Mouse (Mus musculus): ENCODE measurements at regions not wholly inside any gene's neighbourhood (a gene's known extent, or its start where the extent isn't known, plus 50 kb on each side); places are given as distances from the start of the nearest gene placed in this dataset.

- DNase-seq (ENCODE audit: low read depth) = peak; percentile 0
These were observed 89.5 kb upstream of the Cdkn2b start for GRCm38 (mm10) chr4:89400342-89400741.

GRCm38 (mm10) chr4:89399277-89399676, 88.4 kb upstream of the Cdkn2b start:
- DNase-seq (ENCODE audit: low read depth) = peak; percentile 1

- DNase-seq (ENCODE audit: low read depth) = peak; percentile 8
These were observed 85.2 kb upstream of the Cdkn2b start for GRCm38 (mm10) chr4:89396020-89396419.

- DNase-seq (ENCODE audit: low read depth) = peak; percentile 1
These were observed 84.5 kb upstream of the Cdkn2b start for GRCm38 (mm10) chr4:89395336-89395735.

- peak; percentile 96 for DNase-seq (ENCODE audit: low read depth)
These were observed 82.4 kb upstream of the Cdkn2b start for GRCm38 (mm10) chr4:89393251-89393711.

GRCm38 (mm10) chr4:89392791-89393190, 82.0 kb upstream of the Cdkn2b start:
- peak; percentile 54 for DNase-seq (ENCODE audit: low read depth)

GRCm38 (mm10) chr4:89391463-89392308, 80.8 kb upstream of the Cdkn2b start:
- DNase-seq (ENCODE audit: low read depth) = peak; percentile 34

GRCm38 (mm10) chr4:89383548-89383947, 72.7 kb upstream of the Cdkn2b start:
- no peak for DNase-seq (ENCODE audit: low read depth)

GRCm38 (mm10) chr4:89382434-89382976, 71.7 kb upstream of the Cdkn2b start:
- DNase-seq (ENCODE audit: low read depth) = no peak

- DNase-seq (ENCODE audit: low read depth) = no peak
These were observed 70.9 kb upstream of the Cdkn2b start for GRCm38 (mm10) chr4:89381763-89382162.

- no peak for DNase-seq (ENCODE audit: low read depth)
These were observed 70.2 kb upstream of the Cdkn2b start for GRCm38 (mm10) chr4:89381077-89381476.

- DNase-seq (ENCODE audit: low read depth) = no peak
These were observed 69.6 kb upstream of the Cdkn2b start for GRCm38 (mm10) chr4:89380330-89380945.

- no peak for DNase-seq (ENCODE audit: low read depth)
These were observed 68.9 kb upstream of the Cdkn2b start for GRCm38 (mm10) chr4:89379622-89380329.

- DNase-seq (ENCODE audit: low read depth) = no peak
These were observed 61.8 kb upstream of the Cdkn2b start for GRCm38 (mm10) chr4:89372631-89373030.

GRCm38 (mm10) chr4:89368850-89369524, 58.1 kb upstream of the Cdkn2b start:
- DNase-seq (ENCODE audit: low read depth) = no peak

- DNase-seq (ENCODE audit: low read depth) = no peak
These were observed 55.8 kb upstream of the Cdkn2b start for GRCm38 (mm10) chr4:89366581-89367141.

- DNase-seq (ENCODE audit: low read depth) = no peak
These were observed 55.0 kb upstream of the Cdkn2b start for GRCm38 (mm10) chr4:89365875-89366274.

- DNase-seq (ENCODE audit: low read depth) = no peak
These were observed 52.4 kb upstream of the Cdkn2b start for GRCm38 (mm10) chr4:89363150-89363683.

GRCm38 (mm10) chr4:89362650-89363049, 51.8 kb upstream of the Cdkn2b start:
- DNase-seq (ENCODE audit: low read depth) = no peak

- DNase-seq (ENCODE audit: low read depth) = no peak
These were observed 50.5 kb upstream of the Cdkn2b start for GRCm38 (mm10) chr4:89361316-89361715.

Data from NIH3T3 (cell line).